Mouse (Mus musculus): ENCODE results near the gene Bcl2l15. TPM values are rescaled to one million over a fixed set of nuclear protein-coding genes. Genes with fewer than 3 reads are reported as not detected.

Gene Bcl2l15
- polyA plus RNA-seq, 1 experiment from 2014 or later, result 0.31 TPM

DNA sequence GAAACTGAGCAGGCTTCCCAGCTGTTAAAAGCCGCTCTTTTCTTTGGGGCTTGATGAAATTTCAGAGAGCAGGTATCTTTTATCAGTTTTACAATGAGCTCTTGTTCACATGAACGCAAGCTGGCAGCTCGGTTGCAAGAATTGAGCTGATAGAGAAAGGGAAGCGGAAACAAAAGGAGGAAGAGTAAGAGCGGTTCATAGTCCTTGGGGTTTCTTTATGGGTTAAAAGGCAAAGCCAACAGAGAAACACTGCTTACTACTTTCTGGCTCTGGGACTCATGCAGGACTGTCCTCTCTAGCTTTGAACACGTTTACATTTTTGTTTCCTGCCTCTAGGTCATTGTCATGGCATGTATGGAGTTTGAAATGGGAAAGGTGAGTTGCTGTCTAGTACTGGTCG, 41.9 kb downstream of the Bcl2l15 start:
- WGBS, result 76% methylated on average over 7 of the region's 7 CpGs
- H3K4me1 ChIP-seq (ENCODE audit: control insufficient read depth, insufficient read depth, low read length), result no peaks in the 10 kb centered on the region
- H3K4me3 ChIP-seq (ENCODE audit: low read depth, low read length), result no peak overlapping the region
- no peaks in the 10 kb centered on the region for H3K9me3 ChIP-seq (replicated peaks; ENCODE audit: control insufficient read depth, low read length, poor library complexity, severe bottlenecking)
- H3K36me3 ChIP-seq (ENCODE audit: control insufficient read depth, insufficient read depth, low read length), result no peaks in the 10 kb centered on the region
- no peak overlapping the region for H3K9ac ChIP-seq (ENCODE audit: low read depth, low read length)
- H3K4me2 ChIP-seq (ENCODE audit: low read length), result no peak overlapping the region
- no peak for ATAC-seq
- no peaks in the 10 kb centered on the region for H3K27me3 ChIP-seq (ENCODE audit: control insufficient read depth, insufficient read depth, low read depth, low read length)
- H3K27ac ChIP-seq (ENCODE audit: low read length), result no peak overlapping the region

DNA sequence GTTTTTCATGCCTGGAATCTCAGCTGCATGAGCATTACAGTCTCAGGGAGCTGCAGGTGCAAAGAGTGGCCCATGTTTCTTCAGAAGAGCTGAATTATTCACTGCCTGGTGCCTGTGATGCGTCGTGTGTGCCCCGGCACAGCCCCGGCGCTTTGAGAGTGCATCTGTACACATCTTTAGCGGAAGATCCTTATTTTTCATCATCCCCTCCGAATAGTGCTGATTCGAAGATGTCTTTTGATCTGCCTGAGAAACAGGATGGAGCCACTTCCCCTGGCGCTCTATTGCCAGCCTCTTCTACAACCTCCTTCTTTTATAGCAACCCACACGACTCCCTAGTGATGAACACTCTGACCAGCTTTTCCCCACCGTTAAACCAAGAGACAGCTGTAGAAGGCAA, 53.5 kb downstream of the Bcl2l15 start:
- Histone ChIP-seq H3K4me1 (ENCODE audit: control insufficient read depth, insufficient read depth, low read length) (no peaks in the 10 kb centered on the region), H3K27me3 (ENCODE audit: control insufficient read depth, insufficient read depth, low read depth, low read length) (no peaks in the 10 kb centered on the region), H3K36me3 (ENCODE audit: control insufficient read depth, insufficient read depth, low read length) (no peaks in the 10 kb centered on the region), H3K9ac (ENCODE audit: low read depth, low read length) (no peak overlapping the region), H3K4me3 (ENCODE audit: low read depth, low read length) (no peak overlapping the region), H3K4me2 (ENCODE audit: low read length) (no peak overlapping the region), H3K9me3 (replicated peaks; ENCODE audit: control insufficient read depth, low read length, poor library complexity, severe bottlenecking) (no peaks in the 10 kb centered on the region), H3K27ac (ENCODE audit: low read length) (no peak overlapping the region)
- no peak for ATAC-seq
- WGBS, result 71% methylated on average over 11 of the region's 11 CpGs

DNA sequence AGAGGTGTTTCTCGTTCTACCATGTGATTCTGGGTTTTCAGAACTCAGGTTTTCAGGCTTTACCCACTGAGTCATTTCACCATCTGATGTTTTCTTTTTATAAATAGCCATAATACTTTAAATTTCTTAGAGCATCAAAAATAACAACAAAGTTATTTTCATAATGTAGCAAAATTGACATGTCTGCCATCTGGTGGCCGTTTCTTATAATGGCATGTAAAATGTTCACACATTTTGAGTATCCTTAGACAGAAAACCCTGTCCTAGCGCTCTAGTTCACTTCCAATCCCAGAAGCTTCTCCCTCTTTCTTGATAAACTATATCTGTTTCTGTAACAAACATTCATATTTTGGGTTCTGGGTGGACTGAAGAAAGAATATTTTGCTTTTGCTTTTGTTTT, 55.2 kb downstream of the Bcl2l15 start:
- ATAC-seq, result no peak
- Histone ChIP-seq H3K4me1 (ENCODE audit: control insufficient read depth, insufficient read depth, low read length) (no peaks in the 10 kb centered on the region), H3K27ac (ENCODE audit: low read length) (no peak overlapping the region), H3K27me3 (ENCODE audit: control insufficient read depth, insufficient read depth, low read depth, low read length) (no peaks in the 10 kb centered on the region), H3K4me2 (ENCODE audit: low read length) (no peak overlapping the region), H3K9me3 (replicated peaks; ENCODE audit: control insufficient read depth, low read length, poor library complexity, severe bottlenecking) (no peaks in the 10 kb centered on the region), H3K9ac (ENCODE audit: low read depth, low read length) (no peak overlapping the region), H3K4me3 (ENCODE audit: low read depth, low read length) (no peak overlapping the region), H3K36me3 (ENCODE audit: control insufficient read depth, insufficient read depth, low read length) (no peaks in the 10 kb centered on the region)
- 21% methylated on average over 3 of the region's 3 CpGs for WGBS

DNA sequence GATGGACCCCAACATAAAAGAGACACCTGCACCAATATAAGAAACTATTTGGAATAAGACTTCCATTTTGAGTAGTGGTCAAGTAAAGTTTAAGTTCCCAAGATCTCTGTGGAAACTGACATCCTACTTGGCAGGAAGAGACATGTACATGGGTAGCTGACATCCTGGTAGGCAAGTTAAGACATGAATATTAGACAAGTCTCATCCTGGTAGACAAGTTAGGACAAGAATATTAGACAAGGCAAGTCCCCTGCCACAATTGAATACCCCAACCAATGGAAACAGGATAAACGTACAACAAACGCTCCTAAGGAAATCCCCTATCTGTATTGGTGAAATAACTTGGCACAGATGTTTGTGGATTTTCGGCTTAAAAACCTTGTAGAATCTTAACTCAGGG, 61.0 kb downstream of the Bcl2l15 start:
- no peak overlapping the region for H3K4me2 ChIP-seq (ENCODE audit: low read length)
- WGBS, result 94% methylated on average over 3 of the region's 3 CpGs
- no peaks in the 10 kb centered on the region for H3K36me3 ChIP-seq (ENCODE audit: control insufficient read depth, insufficient read depth, low read length)
- ATAC-seq, result no peak
- H3K27me3 ChIP-seq (ENCODE audit: control insufficient read depth, insufficient read depth, low read depth, low read length), result no peaks in the 10 kb centered on the region
- no peaks in the 10 kb centered on the region for H3K4me1 ChIP-seq (ENCODE audit: control insufficient read depth, insufficient read depth, low read length)
- H3K4me3 ChIP-seq (ENCODE audit: low read depth, low read length), result no peak overlapping the region
- H3K27ac ChIP-seq (ENCODE audit: low read length), result no peak overlapping the region
- no peak overlapping the region for H3K9ac ChIP-seq (ENCODE audit: low read depth, low read length)
- no peaks in the 10 kb centered on the region for H3K9me3 ChIP-seq (replicated peaks; ENCODE audit: control insufficient read depth, low read length, poor library complexity, severe bottlenecking)

Other genes with a start within 250 kb of the Bcl2l15 start
- gene Atg4a-ps, start 186.5 kb upstream of the Bcl2l15 start, polyA plus RNA-seq (2015; fragmentation: Nextera tagmentation; extraction: Ambion mirVana), result 0.11 and 0.29 TPM in 2 replicates
- gene Olfml3, start 94.6 kb upstream of the Bcl2l15 start, polyA plus RNA-seq (2015; fragmentation: Nextera tagmentation; extraction: Ambion mirVana), result 4.6 and 5.3 TPM in 2 replicates
- not detected in 2 replicates for gene Gm10964, start 93.2 kb upstream of the Bcl2l15 start, polyA plus RNA-seq (2015; fragmentation: Nextera tagmentation; extraction: Ambion mirVana)
- gene Hipk1, start 41.0 kb upstream of the Bcl2l15 start, polyA plus RNA-seq (2015; fragmentation: Nextera tagmentation; extraction: Ambion mirVana), result 11.1 and 11.5 TPM in 2 replicates
- 20.3 and 22.0 TPM in 2 replicates for gene Dclre1b, start 23.2 kb upstream of the Bcl2l15 start, polyA plus RNA-seq (2015; fragmentation: Nextera tagmentation; extraction: Ambion mirVana)
- 20.5 and 22.8 TPM in 2 replicates for gene Ap4b1, start 23.1 kb upstream of the Bcl2l15 start, polyA plus RNA-seq (2015; fragmentation: Nextera tagmentation; extraction: Ambion mirVana)
- 0.15 and 0.65 TPM in 2 replicates for gene Gm43064, start 23.0 kb upstream of the Bcl2l15 start, polyA plus RNA-seq (2015; fragmentation: Nextera tagmentation; extraction: Ambion mirVana)
- gene Ptpn22, start 27.2 kb downstream of the Bcl2l15 start, polyA plus RNA-seq (2015; fragmentation: Nextera tagmentation; extraction: Ambion mirVana), result 0.39 and 0.62 TPM in 2 replicates
- 22.3 and 22.8 TPM in 2 replicates for gene Rsbn1, start 81.5 kb downstream of the Bcl2l15 start, polyA plus RNA-seq (2015; fragmentation: Nextera tagmentation; extraction: Ambion mirVana)
- 21.2 and 21.9 TPM in 2 replicates for gene Phtf1, start 135.5 kb downstream of the Bcl2l15 start, polyA plus RNA-seq (2015; fragmentation: Nextera tagmentation; extraction: Ambion mirVana)

Data from midbrain, embryonic 16.5 days (tissue).